Mouse (Mus musculus): ENCODE results near the gene Hexim1. TPM values are rescaled to one million over a fixed set of nuclear protein-coding genes. Genes with fewer than 3 reads are reported as not detected.

The Hexim1 gene
- polyA plus RNA-seq, 1 experiment from 2014 or later: 4.1 TPM

DNA sequence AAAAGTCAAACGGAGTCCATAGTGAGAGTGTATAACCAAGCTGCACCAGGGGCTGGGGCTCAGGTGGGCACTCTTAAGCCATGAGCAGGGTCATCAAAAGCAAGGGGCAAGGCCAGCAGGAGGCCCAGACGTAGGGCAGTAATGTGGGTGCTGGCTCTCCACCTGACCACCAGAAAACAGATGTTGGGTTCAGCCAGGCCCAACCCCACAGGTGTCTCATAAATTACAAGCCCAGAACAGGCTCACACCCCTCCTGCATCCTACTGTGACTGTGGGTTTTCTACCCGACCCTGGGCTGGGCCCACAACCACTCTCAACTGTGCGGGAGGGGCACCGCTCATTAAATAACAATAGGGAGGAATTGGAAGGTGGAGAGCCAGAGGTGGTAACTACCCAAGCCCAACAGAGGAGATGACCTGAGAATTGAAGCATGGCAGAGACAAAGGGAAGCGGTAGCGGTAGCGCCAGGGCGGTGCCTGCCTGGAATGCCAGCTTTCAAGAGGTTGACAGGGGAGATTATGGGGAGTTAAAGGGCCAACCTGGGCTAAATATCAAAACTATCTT, 20.8 kb upstream of the Hexim1 start:
- H3K4me1 ChIP-seq (ENCODE audit: control insufficient read depth, insufficient read depth, low read length): no peaks in the 10 kb centered on the region
- H3K4me2 ChIP-seq (ENCODE audit: low read length): no peak overlapping the region
- H3K9ac ChIP-seq (ENCODE audit: low read depth, low read length): no peak overlapping the region
- WGBS: 60% methylated on average over 9 of the region's 9 CpGs
- H3K36me3 ChIP-seq (ENCODE audit: control insufficient read depth, insufficient read depth, low read length): no peaks in the 10 kb centered on the region
- H3K9me3 ChIP-seq (replicated peaks; ENCODE audit: control insufficient read depth, low read length, poor library complexity, severe bottlenecking): no peaks in the 10 kb centered on the region
- no peak overlapping the region for H3K4me3 ChIP-seq (ENCODE audit: low read depth, low read length)
- no peak overlapping the region for H3K27ac ChIP-seq (ENCODE audit: low read length)
- peaks cover 10% of the 10 kb centered on the region for H3K27me3 ChIP-seq (ENCODE audit: control insufficient read depth, insufficient read depth, low read depth, low read length)
- no peak for ATAC-seq

DNA sequence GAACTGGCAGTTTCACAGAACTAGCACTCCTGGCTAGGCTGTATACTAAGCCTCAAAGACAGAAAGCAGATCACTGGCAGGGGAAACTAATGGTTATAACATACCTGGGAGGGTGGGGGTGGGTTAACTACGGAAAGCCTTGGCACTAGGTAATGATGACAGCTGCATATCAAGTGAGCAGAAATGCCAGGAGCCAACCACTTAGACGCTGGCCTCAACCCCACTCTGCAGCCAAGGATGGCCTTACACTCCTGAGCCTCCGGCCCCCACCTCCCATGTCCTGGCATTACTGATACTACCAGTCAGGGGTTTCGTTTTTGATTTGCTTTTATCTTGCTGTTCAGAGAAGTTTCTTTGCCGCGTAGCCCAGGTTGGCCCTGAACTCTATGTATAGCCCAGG, 20.2 kb upstream of the Hexim1 start:
- no peaks in the 10 kb centered on the region for H3K9me3 ChIP-seq (replicated peaks; ENCODE audit: control insufficient read depth, low read length, poor library complexity, severe bottlenecking)
- H3K9ac ChIP-seq (ENCODE audit: low read depth, low read length): no peak overlapping the region
- no peak overlapping the region for H3K4me2 ChIP-seq (ENCODE audit: low read length)
- ATAC-seq: no peak
- no peak overlapping the region for H3K4me3 ChIP-seq (ENCODE audit: low read depth, low read length)
- no peak overlapping the region for H3K27ac ChIP-seq (ENCODE audit: low read length)
- WGBS: 89% methylated on average over 6 of the region's 6 CpGs
- H3K4me1 ChIP-seq (ENCODE audit: control insufficient read depth, insufficient read depth, low read length): no peaks in the 10 kb centered on the region
- H3K36me3 ChIP-seq (ENCODE audit: control insufficient read depth, insufficient read depth, low read length): no peaks in the 10 kb centered on the region
- peaks cover 15% of the 10 kb centered on the region for H3K27me3 ChIP-seq (ENCODE audit: control insufficient read depth, insufficient read depth, low read depth, low read length)

DNA sequence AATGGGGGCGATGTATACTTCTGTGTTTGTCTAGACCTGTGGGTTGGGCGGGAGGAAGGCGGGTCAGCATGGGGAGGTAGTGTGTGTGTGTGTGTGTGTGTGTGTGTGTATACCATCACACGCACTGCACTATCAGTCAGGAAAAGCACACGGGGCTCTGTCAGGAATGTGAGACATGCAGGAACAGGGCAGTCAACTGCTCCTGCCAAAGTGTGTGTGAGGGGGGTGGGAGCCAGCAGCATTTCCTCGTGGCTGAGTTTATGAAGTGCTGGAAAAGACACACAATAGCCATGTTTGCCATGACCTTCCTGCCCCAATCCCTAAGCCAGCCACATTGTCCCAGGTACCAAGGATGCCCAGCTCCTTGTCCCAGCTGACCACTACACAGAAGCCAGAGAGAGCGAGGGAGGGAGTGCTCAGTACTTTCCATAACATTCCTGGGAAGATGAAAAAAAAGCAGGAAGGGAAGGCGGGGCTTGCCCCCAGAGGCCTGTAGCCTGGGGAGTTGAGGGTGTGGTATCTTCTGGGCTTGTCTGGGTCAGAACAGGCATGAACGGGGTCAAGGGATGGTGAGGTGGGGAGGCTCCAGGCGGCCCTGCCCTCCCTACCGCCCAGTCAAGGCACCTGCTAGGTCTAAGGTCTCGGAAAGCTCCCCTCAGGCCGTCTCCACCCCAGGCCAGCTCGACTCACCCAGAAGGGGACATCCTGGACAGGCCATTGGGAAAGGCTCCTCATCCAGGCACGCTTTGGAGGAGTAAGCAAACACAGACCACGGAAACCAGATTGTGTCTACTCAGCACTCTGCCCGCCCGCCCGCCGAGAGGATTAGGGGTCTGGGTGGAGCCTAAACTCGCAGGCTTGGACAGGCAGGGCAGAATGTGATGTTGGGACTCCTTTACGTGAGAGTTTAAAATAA, 18.8 kb upstream of the Hexim1 start:
- Histone ChIP-seq H3K4me2 (ENCODE audit: low read length) (no peak overlapping the region), H3K4me1 (ENCODE audit: control insufficient read depth, insufficient read depth, low read length) (peaks cover 8% of the 10 kb centered on the region; the same call in 1 of the 2 replicates), H3K9ac (ENCODE audit: low read depth, low read length) (no peak overlapping the region), H3K9me3 (replicated peaks; ENCODE audit: control insufficient read depth, low read length, poor library complexity, severe bottlenecking) (no peaks in the 10 kb centered on the region), H3K4me3 (ENCODE audit: low read depth, low read length) (no peak overlapping the region), H3K27ac (ENCODE audit: low read length) (no peak overlapping the region), H3K36me3 (ENCODE audit: control insufficient read depth, insufficient read depth, low read length) (no peaks in the 10 kb centered on the region), H3K27me3 (ENCODE audit: control insufficient read depth, insufficient read depth, low read depth, low read length) (peaks cover 15% of the 10 kb centered on the region)
- ATAC-seq: no peak
- WGBS: 24% methylated on average over 22 of the region's 22 CpGs

DNA sequence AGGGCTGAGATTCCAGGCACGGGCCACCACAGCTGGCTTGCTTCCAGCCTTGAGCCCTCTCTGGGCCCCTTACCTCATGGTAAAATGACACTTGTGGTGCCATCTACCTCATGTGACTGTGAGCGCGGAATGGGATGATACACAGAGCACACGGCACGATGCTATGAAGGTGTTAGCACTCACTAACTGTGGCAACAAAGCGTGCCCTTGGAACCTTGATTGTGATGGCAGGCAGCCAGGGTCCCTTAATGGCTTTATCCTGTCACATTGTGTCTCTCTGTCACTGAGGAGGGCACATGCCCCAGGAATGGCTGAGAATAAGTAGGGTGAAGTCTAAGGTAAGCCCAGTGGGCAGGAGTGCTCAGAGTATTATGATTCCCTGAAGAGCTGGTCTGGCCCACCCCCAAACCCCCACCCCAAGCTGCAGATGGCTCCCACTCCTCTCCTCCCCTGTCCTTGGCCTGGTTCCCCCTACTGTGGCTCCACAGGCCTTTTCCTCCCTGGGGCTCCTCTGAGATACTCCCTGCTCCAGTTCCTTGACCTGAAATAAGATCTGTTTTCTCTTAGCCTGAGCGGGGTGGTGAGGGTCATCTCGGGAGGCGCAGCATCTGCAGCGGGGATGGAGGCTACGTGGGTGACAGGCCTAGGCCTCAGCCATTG, 17.4 kb upstream of the Hexim1 start:
- no peak overlapping the region for H3K4me3 ChIP-seq (ENCODE audit: low read depth, low read length)
- no peaks in the 10 kb centered on the region for H3K36me3 ChIP-seq (ENCODE audit: control insufficient read depth, insufficient read depth, low read length)
- WGBS: 66% methylated on average over 11 of the region's 11 CpGs
- no peak overlapping the region for H3K4me2 ChIP-seq (ENCODE audit: low read length)
- no peaks in the 10 kb centered on the region for H3K9me3 ChIP-seq (replicated peaks; ENCODE audit: control insufficient read depth, low read length, poor library complexity, severe bottlenecking)
- ATAC-seq: no peak
- no peak overlapping the region for H3K27ac ChIP-seq (ENCODE audit: low read length)
- peaks cover 12% of the 10 kb centered on the region; the same call in 1 of the 2 replicates for H3K4me1 ChIP-seq (ENCODE audit: control insufficient read depth, insufficient read depth, low read length)
- no peak overlapping the region for H3K9ac ChIP-seq (ENCODE audit: low read depth, low read length)
- H3K27me3 ChIP-seq (ENCODE audit: control insufficient read depth, insufficient read depth, low read depth, low read length): peaks cover 16% of the 10 kb centered on the region

DNA sequence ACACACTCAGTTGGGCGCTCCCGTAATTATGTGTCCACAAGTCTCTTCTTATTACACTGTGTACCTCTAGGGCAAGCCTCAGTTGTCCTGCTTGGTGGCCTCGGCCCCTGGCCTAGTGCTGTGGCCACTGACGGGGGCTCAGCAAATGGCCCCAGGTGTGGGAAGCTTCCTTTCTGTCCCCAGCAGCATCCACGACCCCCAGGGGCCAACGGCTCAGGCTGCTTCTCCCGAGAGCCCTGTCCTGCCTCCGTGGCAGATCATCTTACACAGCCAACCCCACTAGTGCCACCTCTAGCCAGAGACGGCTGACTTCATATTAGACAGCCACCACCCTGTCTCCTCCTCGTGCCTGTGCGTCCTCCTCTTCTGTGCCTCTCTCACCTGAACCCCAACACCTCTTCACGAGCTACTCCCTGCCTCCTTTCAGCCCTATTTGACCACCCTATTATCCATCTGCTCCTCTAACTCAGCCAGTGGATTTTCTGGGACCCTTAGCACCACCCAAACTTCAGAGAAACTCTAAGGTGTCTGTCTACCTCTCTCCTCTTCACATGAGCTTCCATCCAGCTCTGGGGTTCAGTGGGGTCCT, 16.6 kb upstream of the Hexim1 start:
- Histone ChIP-seq H3K27ac (ENCODE audit: low read length) (no peak overlapping the region), H3K9me3 (replicated peaks; ENCODE audit: control insufficient read depth, low read length, poor library complexity, severe bottlenecking) (no peaks in the 10 kb centered on the region), H3K9ac (ENCODE audit: low read depth, low read length) (no peak overlapping the region), H3K4me1 (ENCODE audit: control insufficient read depth, insufficient read depth, low read length) (peaks cover 12% of the 10 kb centered on the region; the same call in 1 of the 2 replicates), H3K27me3 (ENCODE audit: control insufficient read depth, insufficient read depth, low read depth, low read length) (peaks cover 18% of the 10 kb centered on the region), H3K4me3 (ENCODE audit: low read depth, low read length) (no peak overlapping the region), H3K4me2 (ENCODE audit: low read length) (no peak overlapping the region), H3K36me3 (ENCODE audit: control insufficient read depth, insufficient read depth, low read length) (no peaks in the 10 kb centered on the region)
- 63% methylated on average over 12 of the region's 12 CpGs for WGBS
- ATAC-seq: no peak

DNA sequence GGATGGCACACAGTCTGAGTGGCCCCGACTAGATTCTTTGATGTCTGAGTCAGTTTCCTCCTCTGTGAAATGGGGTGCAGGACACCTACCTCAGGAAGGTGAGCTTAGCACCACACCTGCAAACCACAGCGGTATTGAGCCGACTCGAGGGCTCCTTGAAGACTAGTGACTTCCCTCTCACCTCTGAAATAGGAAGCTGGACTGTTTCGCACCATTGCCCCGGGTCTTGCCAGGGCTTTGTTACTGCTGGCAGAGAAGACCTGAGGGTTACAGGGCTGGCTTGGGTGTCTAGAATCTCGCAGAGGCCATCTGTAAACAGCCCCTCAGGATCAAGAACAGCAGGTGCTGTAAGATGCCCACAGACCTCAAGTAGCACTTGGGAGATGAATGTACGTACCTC, 15.7 kb upstream of the Hexim1 start:
- no peak overlapping the region for H3K27ac ChIP-seq (ENCODE audit: low read length)
- WGBS: 74% methylated on average over 8 of the region's 8 CpGs
- H3K27me3 ChIP-seq (ENCODE audit: control insufficient read depth, insufficient read depth, low read depth, low read length): peaks cover 18% of the 10 kb centered on the region
- peaks cover 12% of the 10 kb centered on the region; the same call in 1 of the 2 replicates for H3K4me1 ChIP-seq (ENCODE audit: control insufficient read depth, insufficient read depth, low read length)
- no peaks in the 10 kb centered on the region for H3K9me3 ChIP-seq (replicated peaks; ENCODE audit: control insufficient read depth, low read length, poor library complexity, severe bottlenecking)
- H3K4me2 ChIP-seq (ENCODE audit: low read length): no peak overlapping the region
- H3K9ac ChIP-seq (ENCODE audit: low read depth, low read length): no peak overlapping the region
- no peak for ATAC-seq
- H3K4me3 ChIP-seq (ENCODE audit: low read depth, low read length): no peak overlapping the region
- H3K36me3 ChIP-seq (ENCODE audit: control insufficient read depth, insufficient read depth, low read length): no peaks in the 10 kb centered on the region

DNA sequence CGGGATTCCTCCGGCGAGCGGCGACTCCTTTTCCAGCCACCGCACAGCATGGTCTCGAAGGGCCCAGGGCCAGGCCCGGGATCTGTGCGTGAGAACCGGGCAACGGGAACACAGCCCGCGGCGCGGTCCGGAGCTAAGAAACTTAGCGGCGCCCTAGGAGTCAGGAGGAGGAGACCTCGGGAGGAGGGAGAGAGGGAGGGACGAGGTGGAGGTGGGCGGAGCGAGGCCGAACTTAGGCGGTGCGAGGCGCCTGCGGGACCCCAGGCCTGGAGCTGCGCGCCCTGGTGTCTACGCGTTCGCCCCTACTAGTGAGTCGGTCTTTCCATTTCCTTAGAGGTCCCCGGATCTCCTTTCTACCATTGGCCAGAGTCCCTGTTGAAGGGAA, 14.6 kb upstream of the Hexim1 start, which contains the start of the genes Plcd3 and Acbd4:
TSS of gene Plcd3 (minus strand) at position 178 of the 385 bp plus-strand sequence.
TSS of gene Acbd4 (plus strand) at position 202 of the 385 bp plus-strand sequence.
- Histone ChIP-seq H3K36me3 (ENCODE audit: control insufficient read depth, insufficient read depth, low read length) (no peaks in the 10 kb centered on the region), H3K27ac (ENCODE audit: low read length) (no peak within 1 kb of the TSS), H3K9ac (ENCODE audit: low read depth, low read length) (peak within 1 kb of the TSS; percentile 49), H3K4me3 (ENCODE audit: low read depth, low read length) (peak within 1 kb of the TSS; percentile 39), H3K27me3 (ENCODE audit: control insufficient read depth, insufficient read depth, low read depth, low read length) (peaks cover 18% of the 10 kb centered on the region), H3K9me3 (replicated peaks; ENCODE audit: control insufficient read depth, low read length, poor library complexity, severe bottlenecking) (no peaks in the 10 kb centered on the region), H3K4me2 (ENCODE audit: low read length) (peak within 1 kb of the TSS; percentile 78), H3K4me1 (ENCODE audit: control insufficient read depth, insufficient read depth, low read length) (peaks cover 12% of the 10 kb centered on the region; the same call in 1 of the 2 replicates)
- ATAC-seq: 0 out of 2 replicates have a peak, but pooled peaks have one; percentile 22
- WGBS: 0% methylated on average over 34 of the region's 34 CpGs

DNA sequence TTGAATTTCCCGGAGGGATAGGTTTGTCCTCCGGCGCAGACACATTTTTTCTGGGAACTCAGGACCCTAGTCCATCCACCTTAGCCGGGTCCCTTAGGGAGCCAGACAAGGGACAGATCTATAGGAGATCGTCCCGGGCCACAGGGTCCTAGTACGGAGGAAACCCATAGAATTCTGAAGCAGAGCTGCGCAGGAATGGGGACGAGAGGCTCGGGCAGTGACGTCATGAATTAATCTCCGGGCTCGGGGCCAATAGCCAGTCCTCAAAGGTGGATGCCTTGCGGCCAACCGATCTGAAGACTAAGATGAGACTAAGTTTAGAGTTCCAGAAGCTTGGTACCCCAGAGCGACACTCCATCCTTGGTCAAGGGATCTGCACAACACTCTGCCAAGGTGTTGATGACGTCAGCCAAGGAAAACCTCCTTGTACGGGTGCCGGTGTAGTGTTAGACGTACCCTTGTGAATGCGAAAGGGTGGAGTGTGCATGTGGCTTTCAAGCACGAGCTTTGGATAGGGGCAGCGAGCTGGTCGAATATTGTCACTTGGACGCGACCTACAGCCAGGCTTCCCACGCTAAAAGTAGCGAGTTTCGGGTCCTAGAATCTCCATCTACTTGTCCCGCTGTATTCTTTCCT, 14.0 kb upstream of the Hexim1 start:
- Histone ChIP-seq H3K9me3 (replicated peaks; ENCODE audit: control insufficient read depth, low read length, poor library complexity, severe bottlenecking) (no peaks in the 10 kb centered on the region), H3K4me3 (ENCODE audit: low read depth, low read length) (peak overlapping the region; percentile 39), H3K9ac (ENCODE audit: low read depth, low read length) (peak overlapping the region; percentile 49), H3K4me2 (ENCODE audit: low read length) (peak overlapping the region; percentile 78), H3K4me1 (ENCODE audit: control insufficient read depth, insufficient read depth, low read length) (peaks cover 12% of the 10 kb centered on the region; the same call in 1 of the 2 replicates), H3K27ac (ENCODE audit: low read length) (no peak overlapping the region), H3K36me3 (ENCODE audit: control insufficient read depth, insufficient read depth, low read length) (no peaks in the 10 kb centered on the region), H3K27me3 (ENCODE audit: control insufficient read depth, insufficient read depth, low read depth, low read length) (peaks cover 18% of the 10 kb centered on the region)
- WGBS: under 1% methylated on average over 30 of the region's 30 CpGs
- peak; percentile 54; the same call in 1 of the 2 replicates for ATAC-seq
